Mouse (Mus musculus) cortical plate, adult 2 months (tissue): ENCODE measurements around the gene Man2b2. TPM values are rescaled to one million over a fixed set of nuclear protein-coding genes. Genes with fewer than 3 reads are reported as not detected.

Experiments used
- H3K27ac ChIP-seq: fragments of 200-500 bp; 2 replicates; pipeline ENCODE4 v1.5.1; 2012; ENCODE audit warnings: low read length, control low read depth, inconsistent platforms; ENCODE audit not compliant: insufficient read depth
- H3K4me1 ChIP-seq: fragments of 200-500 bp; 2 replicates; pipeline ENCODE4 v1.6.1; 2011; ENCODE audit warnings: low read length; ENCODE audit not compliant: control insufficient read depth, insufficient read depth
- H3K4me3 ChIP-seq: fragments of 200-500 bp; 2 replicates; pipeline ENCODE4 v1.5.1; 2011; ENCODE audit warnings: mild to moderate bottlenecking, low read length, control low read depth; ENCODE audit not compliant: insufficient read depth
- CTCF ChIP-seq: fragments of 200-500 bp; IDR thresholded peaks from 2 replicates; pipeline ENCODE4 v1.5.1; 2011; ENCODE audit warnings: mild to moderate bottlenecking, control low read depth, low read length; ENCODE audit not compliant: insufficient read depth; ENCODE audit errors: extremely low read depth
- POLR2A ChIP-seq: fragments of 200-500 bp; IDR thresholded peaks from 2 replicates; pipeline ENCODE4 v1.6.1; 2011; ENCODE audit warnings: mild to moderate bottlenecking, low read length, control low read depth; ENCODE audit not compliant: insufficient read depth; ENCODE audit errors: extremely low read depth
- polyA plus RNA-seq: library from polyadenylated mRNA; depleted of rRNA; stranded (reverse); fragments of >200 nt; gene quantifications from 2 replicates; pipeline ENCODE4 v1.2.3, GENCODE M21; 2012

Gene Man2b2
- polyA plus RNA-seq, 1 experiment = 35.3 TPM

DNA sequence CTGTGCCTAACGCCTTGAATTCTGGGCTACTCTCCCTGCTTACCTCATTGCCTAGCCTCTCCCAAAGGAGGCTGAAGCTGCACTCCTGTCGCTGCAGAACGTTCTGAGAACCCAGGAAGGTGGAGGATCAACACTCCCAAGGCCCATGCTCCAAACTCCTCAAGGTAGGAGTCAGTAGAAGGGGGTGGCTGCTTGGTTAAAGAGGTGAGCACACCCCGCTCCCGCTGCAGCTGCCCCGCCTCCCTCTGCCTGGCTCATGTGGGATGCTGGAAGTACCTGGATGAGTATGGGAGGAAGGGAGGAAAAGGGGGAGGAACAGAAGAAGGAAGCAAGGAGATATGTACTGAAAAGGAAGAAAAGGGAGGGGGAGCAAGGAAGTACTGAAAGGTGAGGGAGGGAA is 37.1 kb upstream of the Man2b2 start:
- H3K4me1 ChIP-seq = peaks cover 8% of the 10 kb centered on the region; the same call in 1 of the 2 replicates
- H3K4me3 ChIP-seq = peak overlapping the region; percentile 96
- no peak for TF ChIP-seq CTCF
- no peak for TF ChIP-seq POLR2A
- H3K27ac ChIP-seq = peak overlapping the region; percentile 97

DNA sequence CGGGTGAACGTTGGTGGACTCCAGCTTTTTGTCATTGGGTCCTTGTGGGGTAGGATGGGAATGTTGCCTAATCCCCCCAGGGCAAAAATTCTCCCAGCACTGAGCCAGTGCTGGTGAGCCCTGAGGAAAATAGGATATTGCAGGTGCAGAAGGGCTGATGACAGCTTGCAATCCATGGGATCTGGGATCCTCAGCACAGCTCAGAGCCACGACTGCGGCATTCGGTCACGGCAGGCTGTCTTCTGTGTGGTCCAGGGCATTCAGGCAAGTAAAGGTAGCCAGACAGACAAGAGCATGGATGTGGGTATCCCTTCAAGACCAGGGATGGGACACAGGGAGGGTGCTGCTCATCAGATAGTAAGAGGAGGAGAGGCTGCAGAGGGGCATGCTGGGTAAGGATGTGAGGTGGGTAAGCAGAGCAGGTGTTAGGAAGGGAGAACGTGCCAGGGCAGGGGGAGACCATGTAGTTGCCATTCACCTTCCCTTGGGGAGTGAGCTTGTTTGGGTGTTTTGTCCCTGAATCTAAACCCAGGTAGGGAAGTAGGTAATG is 36.3 kb upstream of the Man2b2 start:
- Histone ChIP-seq H3K4me1 (peaks cover 8% of the 10 kb centered on the region; the same call in 1 of the 2 replicates), H3K4me3 (peak overlapping the region; percentile 96; the same call in 1 of the 2 replicates), H3K27ac (no peak overlapping the region)
- TF ChIP-seq POLR2A (no peak), CTCF (no peak)

DNA sequence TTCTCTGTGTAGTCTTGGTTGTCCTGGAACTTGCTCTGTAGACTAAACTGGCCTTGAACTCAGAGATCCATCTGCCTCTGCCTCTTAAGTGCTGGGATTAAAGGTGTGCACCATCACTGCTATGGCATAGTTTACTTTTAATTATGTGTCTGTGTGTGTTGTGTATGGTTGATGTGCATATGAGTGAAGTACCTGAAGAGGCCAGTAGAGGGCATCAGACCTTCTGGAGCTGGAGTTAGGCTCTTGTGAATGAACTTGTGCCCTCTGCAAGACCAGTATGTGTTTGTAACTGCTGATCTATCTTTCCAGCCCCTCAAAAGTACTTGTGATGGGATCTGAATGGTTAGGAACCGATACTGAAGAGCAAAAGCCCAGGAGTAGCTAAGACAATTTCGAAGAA is 30.6 kb upstream of the Man2b2 start:
- peaks cover 3% of the 10 kb centered on the region for H3K4me1 ChIP-seq
- no peak overlapping the region for H3K27ac ChIP-seq
- H3K4me3 ChIP-seq = no peak overlapping the region
- TF ChIP-seq POLR2A (no peak), CTCF (no peak; the same call in 1 of the 2 replicates)

DNA sequence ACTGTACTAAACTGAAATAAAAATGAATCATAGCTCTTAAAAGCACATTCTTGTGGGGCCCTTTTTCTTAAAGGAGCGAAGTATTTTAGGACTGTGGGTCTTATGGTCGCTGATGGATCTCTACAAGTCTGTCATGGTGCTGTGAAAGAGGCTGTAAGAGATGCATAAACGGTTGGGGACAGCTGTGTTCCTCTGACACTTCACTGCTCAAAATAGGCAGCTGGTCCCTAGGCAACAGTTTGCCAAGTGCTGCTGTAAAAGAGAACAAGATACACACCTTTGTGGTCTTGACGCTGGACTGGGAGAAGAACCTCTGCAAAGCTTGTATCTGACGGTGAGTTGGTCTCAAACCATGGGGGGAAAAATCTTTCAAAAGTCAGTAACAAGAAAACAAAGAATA is 27.1 kb upstream of the Man2b2 start:
- TF ChIP-seq POLR2A (no peak), CTCF (no peak)
- peaks cover 3% of the 10 kb centered on the region for H3K4me1 ChIP-seq
- H3K27ac ChIP-seq = no peak overlapping the region
- H3K4me3 ChIP-seq = no peak overlapping the region

DNA sequence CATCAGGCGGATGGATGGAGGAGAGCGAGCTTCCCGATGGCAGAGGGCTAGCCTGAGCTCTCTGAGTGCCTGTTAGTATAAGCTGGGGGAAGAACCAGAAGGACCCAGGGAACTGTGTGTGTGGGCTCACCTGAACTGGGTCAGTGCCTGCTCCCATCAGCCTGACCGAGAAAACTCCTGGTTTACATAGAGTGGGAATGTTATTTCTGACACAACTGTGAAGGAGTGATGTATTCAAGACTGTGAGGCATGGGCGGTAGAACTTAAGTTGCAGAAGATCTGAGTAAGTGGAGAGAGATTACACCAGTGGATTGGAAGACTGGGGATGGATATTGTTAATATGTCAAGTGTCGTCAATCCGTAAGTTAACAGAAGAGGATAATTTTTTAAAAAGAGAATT is 26.1 kb upstream of the Man2b2 start:
- Histone ChIP-seq H3K4me1 (peaks cover 3% of the 10 kb centered on the region), H3K4me3 (no peak overlapping the region)
- no peak for TF ChIP-seq CTCF
- TF ChIP-seq POLR2A = no peak

DNA sequence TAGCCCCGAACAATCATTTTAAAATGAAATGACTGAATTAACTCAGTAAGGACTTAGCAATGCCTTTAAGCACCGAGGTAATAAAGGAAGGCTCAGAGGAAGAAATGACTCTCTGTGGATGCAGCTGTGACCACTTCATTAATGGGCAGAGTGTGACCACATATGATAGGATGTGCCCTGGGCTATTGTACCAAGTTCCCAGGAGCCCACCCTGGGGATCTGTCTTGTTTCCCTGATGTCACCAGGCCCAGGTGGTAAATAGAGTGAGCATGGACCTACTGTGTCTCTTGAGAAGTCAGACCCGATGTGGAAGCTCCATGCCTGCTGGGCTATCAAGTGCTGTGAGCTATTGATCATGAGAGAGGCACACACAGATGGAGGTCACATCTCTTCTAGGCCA is 24.7 kb upstream of the Man2b2 start:
- TF ChIP-seq POLR2A = no peak
- TF ChIP-seq CTCF = no peak

More for the DNA sequence above, 26.1 kb upstream of the Man2b2 start:
- no peak overlapping the region for H3K27ac ChIP-seq

DNA sequence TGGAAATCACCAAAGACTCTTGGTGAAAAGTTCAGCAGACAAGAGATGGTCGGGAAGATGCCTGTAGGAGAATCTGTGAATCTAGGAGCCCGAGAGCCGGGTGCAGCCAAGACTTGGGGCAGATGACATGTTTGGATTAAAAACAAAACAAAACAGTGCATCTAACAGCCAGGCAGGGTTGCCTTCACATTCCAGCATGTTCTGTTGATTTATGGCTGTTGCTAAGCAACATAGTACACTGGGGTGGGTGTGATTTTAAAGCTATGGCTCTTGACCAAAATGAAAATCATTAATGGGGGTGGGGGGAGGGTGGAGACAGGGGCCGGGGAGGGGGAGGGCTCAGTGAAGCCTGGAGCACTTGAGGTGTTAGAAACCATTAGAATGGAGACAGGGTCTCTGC is 21.1 kb upstream of the Man2b2 start:
- H3K27ac ChIP-seq = no peak overlapping the region

More for the DNA sequence above, 24.7 kb upstream of the Man2b2 start:
- Histone ChIP-seq H3K4me1 (peaks cover 3% of the 10 kb centered on the region), H3K4me3 (no peak overlapping the region), H3K27ac (no peak overlapping the region)

DNA sequence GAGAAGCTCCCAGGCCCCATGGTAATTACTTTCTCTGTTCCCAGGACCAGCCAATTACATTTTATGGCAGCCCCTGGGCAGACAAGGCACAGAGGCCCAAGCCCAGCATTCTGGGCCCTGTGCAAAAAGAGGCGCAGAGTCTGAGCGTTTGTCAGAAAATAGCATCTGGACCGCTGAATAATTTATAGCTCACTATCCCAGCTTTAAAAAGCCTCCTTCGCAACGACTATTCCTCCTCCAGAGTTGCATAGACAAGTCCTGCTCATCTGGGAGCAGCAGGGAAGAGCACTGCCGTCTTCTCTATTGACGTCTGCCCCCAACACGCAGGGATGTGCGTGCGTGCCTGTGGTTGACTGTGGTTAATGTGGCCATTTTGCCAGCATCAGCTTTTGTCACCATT is 14.0 kb upstream of the Man2b2 start:
- H3K4me3 ChIP-seq = no peak overlapping the region
- peaks cover 12% of the 10 kb centered on the region for H3K4me1 ChIP-seq
- no peak for TF ChIP-seq POLR2A
- TF ChIP-seq CTCF = no peak
- H3K27ac ChIP-seq = peak overlapping the region; percentile 74; the same call in 1 of the 2 replicates

More for the DNA sequence above, 21.1 kb upstream of the Man2b2 start:
- TF ChIP-seq CTCF = no peak
- no peak for TF ChIP-seq POLR2A
- Histone ChIP-seq H3K4me3 (no peak overlapping the region), H3K4me1 (peaks cover 2% of the 10 kb centered on the region; the same call in 1 of the 2 replicates)

DNA sequence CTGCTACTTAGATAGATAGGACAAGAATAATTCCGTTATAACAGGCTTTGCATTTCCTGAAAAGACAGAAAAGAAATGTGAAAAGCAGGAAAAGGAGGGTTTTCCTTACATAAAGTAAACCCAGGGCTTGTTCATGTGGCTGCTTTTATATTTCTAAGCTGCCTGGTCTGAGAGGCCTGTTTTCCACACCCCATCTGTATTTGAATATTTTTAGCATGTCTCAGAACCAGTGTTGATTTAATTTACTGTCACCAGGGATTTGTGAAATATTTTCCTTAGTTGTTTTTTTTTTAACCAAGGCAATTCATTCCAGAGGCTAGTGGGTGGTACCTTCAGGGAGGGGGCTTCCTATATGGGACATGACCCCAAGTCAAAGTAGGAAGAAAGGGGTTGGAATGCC is 11.2 kb upstream of the Man2b2 start:
- TF ChIP-seq POLR2A = no peak
- TF ChIP-seq CTCF = no peak
- Histone ChIP-seq H3K27ac (peak overlapping the region; percentile 60; the same call in 1 of the 2 replicates), H3K4me1 (peaks cover 13% of the 10 kb centered on the region), H3K4me3 (no peak overlapping the region)

DNA sequence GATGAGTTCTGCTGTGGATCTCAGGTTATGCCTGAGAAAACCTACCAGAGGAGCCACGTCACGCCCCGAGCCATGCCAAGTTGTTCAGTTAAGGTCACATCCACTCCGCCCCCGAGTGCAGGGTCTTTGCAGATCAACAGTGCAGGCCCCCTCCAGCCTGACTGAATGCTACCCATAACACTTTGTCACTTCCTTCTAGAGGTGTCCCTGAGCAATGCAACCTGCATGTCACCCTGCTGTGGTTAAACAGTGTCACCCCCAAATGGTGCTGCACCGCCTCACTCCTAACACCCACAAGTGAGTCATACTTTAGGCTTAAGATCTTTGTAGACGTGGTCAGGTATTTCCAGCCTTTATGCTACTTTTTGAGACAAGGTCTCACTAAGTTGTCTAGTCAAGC is 9.6 kb upstream of the Man2b2 start:
- H3K4me1 ChIP-seq = peaks cover 13% of the 10 kb centered on the region
- H3K27ac ChIP-seq = no peak overlapping the region
- TF ChIP-seq POLR2A (no peak), CTCF (no peak)
- H3K4me3 ChIP-seq = no peak overlapping the region
